Mouse (Mus musculus) megakaryocyte, embryonic 14.5 days (primary cell): ENCODE results near the gene Pm20d1.

Experiments
- FLI1 ChIP-seq: IDR thresholded peaks from 2 replicates; pipeline ENCODE4 v1.6.1; 2012; ENCODE audit warnings: low read length, inconsistent platforms, mixed read lengths
- GATA1 ChIP-seq: IDR thresholded peaks from 3 replicates; pipeline ENCODE4 v1.6.1; 2012; ENCODE audit warnings: mixed read lengths, low read length, inconsistent platforms, borderline replicate concordance

- TF ChIP-seq GATA1: no peak
- no peak for TF ChIP-seq FLI1
Measured at GRCm38 (mm10) chr1:131861811-131862210, 64.6 kb downstream of the Pm20d1 start.
